Mouse (Mus musculus) kidney, embryonic 14.5 days (tissue): ENCODE measurements around the gene Arl8b. TPM values are rescaled to one million over a fixed set of nuclear protein-coding genes. Genes with fewer than 3 reads are reported as not detected.

Experiments
- polyA plus RNA-seq: library from polyadenylated mRNA; unstranded; fragments of >200 nt; fragmentation: Nextera tagmentation; extraction: Ambion mirVana; gene quantifications from 2 replicates; pipeline ENCODE4 v1.2.1, GENCODE M21; 2014

Gene Arl8b
- polyA plus RNA-seq, 1 experiment from 2014 or later: 83.3 TPM

Other genes with a start within 250 kb of the Arl8b start
- gene Bhlhe40, start 122.5 kb upstream of the Arl8b start, polyA plus RNA-seq: 6.9 and 8.1 TPM in 2 replicates
- gene Edem1, start 45.5 kb downstream of the Arl8b start, polyA plus RNA-seq: 20.7 and 26.4 TPM in 2 replicates